Mouse (Mus musculus): ENCODE data around the gene Mmd2.

DNA sequence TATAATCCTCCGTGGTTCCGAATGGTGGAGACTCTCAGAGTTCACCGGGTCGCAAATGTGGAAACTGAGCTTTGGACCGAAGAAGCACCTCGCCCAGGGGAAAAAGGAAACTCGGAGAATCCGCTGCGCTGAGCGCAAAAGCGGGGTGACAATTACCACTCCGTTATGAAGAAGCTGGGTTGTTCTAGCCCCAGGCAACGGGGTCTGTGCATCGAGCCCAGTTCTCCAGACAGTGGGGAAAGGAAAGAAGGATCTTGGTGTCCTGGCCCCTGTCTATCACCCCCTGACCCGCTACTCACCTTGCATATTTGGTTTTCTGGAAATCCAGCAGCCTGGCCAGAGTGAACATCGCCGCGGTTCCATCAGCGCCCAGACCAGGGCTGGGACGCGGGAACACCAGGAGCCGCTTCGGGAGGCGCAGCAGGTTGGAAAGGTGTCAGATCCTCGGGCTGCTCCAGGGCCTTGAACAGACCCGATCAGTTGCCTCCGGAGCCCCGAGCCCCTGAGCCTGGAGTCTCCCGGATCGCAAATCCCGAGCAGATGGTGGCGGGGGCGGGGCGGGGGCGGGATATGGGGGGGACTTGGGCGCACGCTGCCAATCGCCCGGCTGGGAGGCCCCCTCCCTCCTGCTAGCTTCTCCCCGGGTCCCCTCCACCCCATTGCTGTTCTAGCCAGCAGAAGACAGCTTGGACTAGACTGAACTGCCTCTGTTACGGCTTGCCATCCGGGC is at the start of gene Mmd2:
- no peak for TF ChIP-seq POLR2A (IDR thresholded peaks at IDR 0.05; ENCODE audit: insufficient read length, low read depth)
- no peak for TF ChIP-seq CEBPB (IDR thresholded peaks at IDR 0.05; ENCODE audit: insufficient read depth, poor library complexity, severe bottlenecking)
- TF ChIP-seq E2F4 (IDR thresholded peaks at IDR 0.05; ENCODE audit: insufficient read depth) = no peak
- no peak for TF ChIP-seq TCF12 (IDR thresholded peaks at IDR 0.05; ENCODE audit: insufficient read depth, poor library complexity, severe bottlenecking)
- TF ChIP-seq MAX (IDR thresholded peaks at IDR 0.05; ENCODE audit: low read depth) = no peak
- no peak for TF ChIP-seq USF1 (IDR thresholded peaks at IDR 0.05; ENCODE audit: low read depth)
- no peak for TF ChIP-seq SRF (IDR thresholded peaks at IDR 0.05; ENCODE audit: control insufficient read depth, insufficient read length, low read depth)
- TF ChIP-seq POLR2AphosphoS2 (IDR thresholded peaks at IDR 0.05; ENCODE audit: insufficient read length, low read depth) = no peak
- no peak for TF ChIP-seq MYOG (IDR thresholded peaks at IDR 0.05; ENCODE audit: control insufficient read depth in 1 of 3, insufficient read depth in 1 of 3, insufficient read length in 2 of 3, low read depth in 2 of 3)
- TF ChIP-seq MYOD1 (IDR thresholded peaks at IDR 0.05; ENCODE audit: control insufficient read depth in 1 of 3, insufficient read length in 2 of 3, low read depth in 2 of 3) = no peak
